Comparison of ENCODE assay signal across 15 mouse cellular contexts in the genomic region with DNA sequence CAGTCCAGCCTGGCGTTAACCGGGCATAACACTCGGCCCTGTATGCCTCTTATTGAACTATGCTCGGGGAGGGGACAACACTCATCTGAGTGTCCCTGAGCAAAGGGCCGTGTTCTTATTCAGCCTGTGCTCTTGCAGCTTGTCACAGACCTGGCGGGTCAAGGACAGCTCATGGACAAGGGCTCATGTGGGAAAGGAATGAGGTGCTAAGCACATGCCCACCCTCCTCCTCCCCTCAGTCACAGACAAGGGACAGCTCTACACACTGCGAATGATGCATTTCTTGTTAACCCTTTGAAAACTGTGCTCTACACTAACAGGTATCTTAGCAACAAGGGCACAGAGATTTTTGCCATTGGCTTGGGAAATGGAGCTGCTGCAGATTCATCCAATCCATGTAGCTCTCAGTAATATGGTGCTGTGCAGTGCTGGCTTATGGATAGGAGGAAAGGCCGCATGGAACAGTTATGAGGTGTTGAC. TPM values are rescaled to one million over a fixed set of nuclear protein-coding genes. Genes with fewer than 3 reads are reported as not detected.
DNase-seq lines count a peak whose midpoint lies in the region; ATAC-seq lines count a peak whose summit lies in the region.
"Had no signal": no experiment of that assay in that cellular context is flagged by ENCODE, and none has a peak within 500 bp of the region (broad histone marks: within the 10 kb centered on the region; RNA-seq: fewer than 3 reads in every experiment).

No protein-coding gene starts in this region.

- no peak overlapping the region for H3K4me2 ChIP-seq in forebrain, embryonic 12.5 days
- H3K4me2 ChIP-seq in forebrain, embryonic 14.5 days (ENCODE audit: low read length) = no peak overlapping the region
- no peak overlapping the region for H3K4me2 ChIP-seq in kidney, embryonic 15.5 days
- H3K4me2 ChIP-seq in neural tube, embryonic 15.5 days = no peak overlapping the region

- no peaks in the 10 kb centered on the region for H3K27me3 ChIP-seq in forebrain, embryonic 12.5 days
- H3K27me3 ChIP-seq in forebrain, embryonic 14.5 days (replicated peaks; ENCODE audit: control insufficient read depth, insufficient read depth, low read length) = no peaks in the 10 kb centered on the region
- no peaks in the 10 kb centered on the region for H3K27me3 ChIP-seq in kidney, embryonic 15.5 days
- H3K27me3 ChIP-seq in neural tube, embryonic 15.5 days (replicated peaks) = no peaks in the 10 kb centered on the region

- no peak overlapping the region for H3K4me3 ChIP-seq in forebrain, embryonic 12.5 days (replicated peaks)
- no peak overlapping the region for H3K4me3 ChIP-seq in forebrain, embryonic 14.5 days (ENCODE audit: low read depth, low read length)
- no peak overlapping the region for H3K4me3 ChIP-seq in kidney, embryonic 15.5 days (replicated peaks)
- H3K4me3 ChIP-seq in neural tube, embryonic 15.5 days (replicated peaks) = no peak overlapping the region
- H3K4me3 ChIP-seq: limb, embryonic 10.5 days; megakaryocyte, embryonic 14.5 days had no signal

- WGBS in forebrain, embryonic 12.5 days = 72% methylated on average over 8 of the region's 8 CpGs
- 81% methylated on average over 8 of the region's 8 CpGs for WGBS in forebrain, embryonic 14.5 days
- WGBS in kidney, embryonic 15.5 days = 73% methylated on average over 8 of the region's 8 CpGs
- WGBS in neural tube, embryonic 15.5 days = 81% methylated on average over 8 of the region's 8 CpGs

- DNase-seq in forebrain, embryonic 14.5 days (ENCODE audit: low spot score) = no peak
- DNase-seq in kidney, adult 9 months = peak; percentile 68
- DNase-seq in neural tube, embryonic 10.5 days (ENCODE audit: extremely low spot score, low spot score) = no peak
- DNase-seq in gastrocnemius, postnatal 14 days = no peak
- DNase-seq in natural killer cell, adult 2 months (ENCODE audit: low spot score in 2 of 2) = no peak
- DNase-seq: cerebellum, adult 8-10 months; right cerebral cortex, postnatal 14 days; thymus, postnatal 36 days had no signal

- H3K36me3 ChIP-seq in forebrain, embryonic 12.5 days (replicated peaks) = no peaks in the 10 kb centered on the region
- H3K36me3 ChIP-seq in forebrain, embryonic 14.5 days (ENCODE audit: control insufficient read depth, insufficient read depth, low read length) = no peaks in the 10 kb centered on the region
- no peaks in the 10 kb centered on the region for H3K36me3 ChIP-seq in kidney, embryonic 15.5 days
- no peaks in the 10 kb centered on the region for H3K36me3 ChIP-seq in neural tube, embryonic 15.5 days
- H3K36me3 ChIP-seq: limb, embryonic 10.5 days had no signal

- H3K9me3 ChIP-seq in forebrain, embryonic 12.5 days = no peaks in the 10 kb centered on the region
- no peaks in the 10 kb centered on the region for H3K9me3 ChIP-seq in forebrain, embryonic 14.5 days (replicated peaks; ENCODE audit: control insufficient read depth, low read length)
- no peaks in the 10 kb centered on the region for H3K9me3 ChIP-seq in kidney, embryonic 15.5 days (replicated peaks)
- H3K9me3 ChIP-seq in neural tube, embryonic 15.5 days (replicated peaks) = no peaks in the 10 kb centered on the region
- H3K9me3 ChIP-seq: limb, embryonic 10.5 days had no signal

- intact Hi-C loops in gastrocnemius, postnatal 14 days (cut with DNase I; ENCODE audit: low total_unique reads) = no loop called here

- peaks cover 8% of the 10 kb centered on the region for H3K4me1 ChIP-seq in forebrain, embryonic 12.5 days
- H3K4me1 ChIP-seq in forebrain, embryonic 14.5 days (ENCODE audit: control insufficient read depth, insufficient read depth, low read length) = no peaks in the 10 kb centered on the region
- peaks cover 6% of the 10 kb centered on the region for H3K4me1 ChIP-seq in kidney, embryonic 15.5 days
- peaks cover 5% of the 10 kb centered on the region for H3K4me1 ChIP-seq in neural tube, embryonic 15.5 days

- H3K9ac ChIP-seq in forebrain, embryonic 12.5 days = no peak overlapping the region
- H3K9ac ChIP-seq in forebrain, embryonic 14.5 days (ENCODE audit: low read length) = no peak overlapping the region
- H3K9ac ChIP-seq in kidney, embryonic 15.5 days = no peak overlapping the region
- no peak overlapping the region for H3K9ac ChIP-seq in neural tube, embryonic 15.5 days (replicated peaks)

- ATAC-seq in forebrain, embryonic 12.5 days (ENCODE audit: low FRiP score) = peak; percentile 48; the same call in 1 of the 2 replicates
- no peak for ATAC-seq in forebrain, embryonic 14.5 days
- no peak; the same call in 1 of the 2 replicates for ATAC-seq in kidney, embryonic 15.5 days (replicated peaks; ENCODE audit: low FRiP score)
- ATAC-seq in neural tube, embryonic 15.5 days (ENCODE audit: low FRiP score) = 0 out of 2 replicates have a peak, but pooled peaks have one; percentile 33

- H3K27ac ChIP-seq in forebrain, embryonic 12.5 days = no peak overlapping the region
- no peak overlapping the region for H3K27ac ChIP-seq in forebrain, embryonic 14.5 days (ENCODE audit: low read depth, low read length)
- H3K27ac ChIP-seq in kidney, embryonic 15.5 days = no peak overlapping the region
- no peak overlapping the region for H3K27ac ChIP-seq in neural tube, embryonic 15.5 days (replicated peaks)
- H3K27ac ChIP-seq: limb, embryonic 10.5 days had no signal

RNA-seq across cellular contexts. Expression of a gene that starts 24.5 kb away (rescaled TPM):
- polyA plus RNA-seq in forebrain, embryonic 12.5 days (2016; fragmentation: Nextera tagmentation; extraction: Ambion mirVana) = 163 and 182 TPM in 2 replicates
- 107 and 129 TPM in 2 replicates for polyA plus RNA-seq in forebrain, embryonic 14.5 days (2014; fragmentation: Nextera tagmentation; extraction: Ambion mirVana)
- 76.5 and 81.2 TPM in 2 replicates for polyA plus RNA-seq in kidney, embryonic 15.5 days (2015; fragmentation: Nextera tagmentation; extraction: Ambion mirVana)
- 90.4 and 124 TPM in 2 replicates for polyA plus RNA-seq in neural tube, embryonic 15.5 days (2015; fragmentation: Nextera tagmentation; extraction: Ambion mirVana)
- total RNA-seq in gastrocnemius, postnatal 14 days (2021) = 10 to 100 TPM; 77.6 to 81.8 TPM

RNA-seq across cellular contexts. Expression of a gene that starts 25.8 kb away (rescaled TPM):
- polyA plus RNA-seq in forebrain, embryonic 12.5 days (2016; fragmentation: Nextera tagmentation; extraction: Ambion mirVana) = 14.9 and 15.2 TPM in 2 replicates
- 16.9 and 21.1 TPM in 2 replicates for polyA plus RNA-seq in forebrain, embryonic 14.5 days (2014; fragmentation: Nextera tagmentation; extraction: Ambion mirVana)
- 2.8 and 3.2 TPM in 2 replicates for polyA plus RNA-seq in kidney, embryonic 15.5 days (2015; fragmentation: Nextera tagmentation; extraction: Ambion mirVana)
- 15.4 and 20.3 TPM in 2 replicates for polyA plus RNA-seq in neural tube, embryonic 15.5 days (2015; fragmentation: Nextera tagmentation; extraction: Ambion mirVana)
- 1 to 10 TPM; 1.2 to 1.3 TPM for total RNA-seq in gastrocnemius, postnatal 14 days (2021)
- total RNA-seq: granulocyte monocyte progenitor cell, adult 5-6 weeks; neutrophil, adult 5-6 weeks had no signal

Comparison
In these comparisons a context has a peak if more than half of its experiments do, and no peak if none do; other contexts are left out.
1. ATAC-seq: peak in forebrain, embryonic 12.5 days (single experiment) and neural tube, embryonic 15.5 days (single experiment); none in forebrain, embryonic 14.5 days (single experiment) and kidney, embryonic 15.5 days (single experiment).